Mouse (Mus musculus): Measurements from ENCODE around the gene Ralbp1. TPM values are rescaled to one million over a fixed set of nuclear protein-coding genes. Genes with fewer than 3 reads are reported as not detected.

The Ralbp1 gene
- total RNA-seq (2014; rRNA removed), result 39.9 and 40.7 TPM in 2 replicates
- polyA plus RNA-seq (2015; fragmentation: Nextera tagmentation; extraction: Ambion mirVana), result 34.4 and 47.7 TPM in 2 replicates

- Histone ChIP-seq H3K4me1 (ENCODE audit: insufficient read depth) (peaks cover 19% of the 10 kb centered on the region; the same call in 1 of the 2 replicates), H3K9me3 (ENCODE audit: low read length) (no peaks in the 10 kb centered on the region), H3K27ac (ENCODE audit: low read depth, low read length) (peak within 1 kb of the TSS; percentile 94), H3K27me3 (ENCODE audit: insufficient read depth, low read length) (no peaks in the 10 kb centered on the region), H3K4me3 (ENCODE audit: low read depth, low read length) (peak within 1 kb of the TSS; percentile 66), H3K9ac (peak within 1 kb of the TSS; percentile 88), H3K36me3 (ENCODE audit: insufficient read depth) (no peaks in the 10 kb centered on the region), H3K4me2 (ENCODE audit: low read depth) (peak within 1 kb of the TSS; percentile 96)
- WGBS, result 4% methylated on average over 14 of the region's 14 CpGs
- no peak for ATAC-seq
- no peak for TF ChIP-seq CTCF (IDR thresholded peaks at IDR 0.05; ENCODE audit: low read depth)
- DNase-seq, result peak; percentile 64
Measured at GRCm38 (mm10) chr17:65885697-65886529, at the start of gene Ralbp1. Gene Ralbp1, minus strand, starts transcription at chr17:65885798.

GRCm38 (mm10) chr17:65933741-65934140 lies 48.1 kb upstream of the Ralbp1 start:
- peak; percentile 52 for TF ChIP-seq CTCF (IDR thresholded peaks at IDR 0.05; ENCODE audit: low read depth)
- Histone ChIP-seq H3K4me2 (ENCODE audit: low read depth) (no peak overlapping the region), H3K36me3 (ENCODE audit: insufficient read depth) (peaks cover 30% of the 10 kb centered on the region), H3K27ac (ENCODE audit: low read depth, low read length) (no peak overlapping the region), H3K27me3 (ENCODE audit: insufficient read depth, low read length) (no peaks in the 10 kb centered on the region), H3K9me3 (ENCODE audit: low read length) (no peaks in the 10 kb centered on the region), H3K9ac (no peak overlapping the region), H3K4me3 (ENCODE audit: low read depth, low read length) (no peak overlapping the region), H3K4me1 (ENCODE audit: insufficient read depth) (peaks cover 5% of the 10 kb centered on the region; the same call in 1 of the 2 replicates)
- ATAC-seq (no peak), DNase-seq (no peak)
- whole genome bisulfite sequencing, result 96% methylated on average over 2 of the region's 2 CpGs

GRCm38 (mm10) chr17:65931525-65931924 lies 45.9 kb upstream of the Ralbp1 start:
- no peak overlapping the region for H3K9ac ChIP-seq

GRCm38 (mm10) chr17:65930960-65931359 lies 45.4 kb upstream of the Ralbp1 start:
- no peak overlapping the region for H3K4me2 ChIP-seq (ENCODE audit: low read depth)
- H3K4me3 ChIP-seq (ENCODE audit: low read depth, low read length), result no peak overlapping the region
- peaks cover 5% of the 10 kb centered on the region; the same call in 1 of the 2 replicates for H3K4me1 ChIP-seq (ENCODE audit: insufficient read depth)
- DNase-seq, result peak; percentile 57
- H3K27me3 ChIP-seq (ENCODE audit: insufficient read depth, low read length), result no peaks in the 10 kb centered on the region
- peaks cover 35% of the 10 kb centered on the region for H3K36me3 ChIP-seq (ENCODE audit: insufficient read depth)
- no peaks in the 10 kb centered on the region for H3K9me3 ChIP-seq (ENCODE audit: low read length)
- no peak overlapping the region for H3K9ac ChIP-seq
- 0 out of 2 replicates have a peak overlapping the region, but pooled peaks have one; percentile 29 for H3K27ac ChIP-seq (ENCODE audit: low read depth, low read length)
- ATAC-seq, result peak; percentile 77
- TF ChIP-seq CTCF (IDR thresholded peaks at IDR 0.05; ENCODE audit: low read depth), result no peak
- WGBS, result 38% methylated on average over 6 of the region's 6 CpGs

More at GRCm38 (mm10) chr17:65931525-65931924, 45.9 kb upstream of the Ralbp1 start:
- H3K27me3 ChIP-seq (ENCODE audit: insufficient read depth, low read length), result no peaks in the 10 kb centered on the region
- DNase-seq (no peak), ATAC-seq (peak; percentile 36; the same call in 1 of the 2 replicates)
- H3K4me2 ChIP-seq (ENCODE audit: low read depth), result no peak overlapping the region
- no peaks in the 10 kb centered on the region for H3K9me3 ChIP-seq (ENCODE audit: low read length)
- TF ChIP-seq CTCF (IDR thresholded peaks at IDR 0.05; ENCODE audit: low read depth), result no peak
- H3K4me3 ChIP-seq (ENCODE audit: low read depth, low read length), result no peak overlapping the region
- peaks cover 5% of the 10 kb centered on the region; the same call in 1 of the 2 replicates for H3K4me1 ChIP-seq (ENCODE audit: insufficient read depth)
- H3K36me3 ChIP-seq (ENCODE audit: insufficient read depth), result peaks cover 31% of the 10 kb centered on the region
- H3K27ac ChIP-seq (ENCODE audit: low read depth, low read length), result peak overlapping the region; percentile 29; the same call in 1 of the 2 replicates
- WGBS, result 34% methylated on average over 6 of the region's 6 CpGs

- no peaks in the 10 kb centered on the region for H3K9me3 ChIP-seq (ENCODE audit: low read length)
- H3K27ac ChIP-seq (ENCODE audit: low read depth, low read length), result no peak overlapping the region
- WGBS, result 88% methylated on average over 7 of the region's 7 CpGs
- no peak overlapping the region for H3K4me3 ChIP-seq (ENCODE audit: low read depth, low read length)
- no peaks in the 10 kb centered on the region for H3K27me3 ChIP-seq (ENCODE audit: insufficient read depth, low read length)
- ATAC-seq (no peak), DNase-seq (no peak)
- H3K4me2 ChIP-seq (ENCODE audit: low read depth), result no peak overlapping the region
- TF ChIP-seq CTCF (IDR thresholded peaks at IDR 0.05; ENCODE audit: low read depth), result no peak
- peaks cover 5% of the 10 kb centered on the region; the same call in 1 of the 2 replicates for H3K4me1 ChIP-seq (ENCODE audit: insufficient read depth)
- H3K36me3 ChIP-seq (ENCODE audit: insufficient read depth), result peaks cover 41% of the 10 kb centered on the region
- H3K9ac ChIP-seq, result no peak overlapping the region
Measured at GRCm38 (mm10) chr17:65930158-65930826, 44.7 kb upstream of the Ralbp1 start.

GRCm38 (mm10) chr17:65929319-65929978 lies 43.9 kb upstream of the Ralbp1 start:
- H3K36me3 ChIP-seq (ENCODE audit: insufficient read depth), result peaks cover 45% of the 10 kb centered on the region
- WGBS, result 89% methylated on average over 22 of the region's 22 CpGs
- ATAC-seq (no peak), DNase-seq (no peak)
- no peak overlapping the region for H3K27ac ChIP-seq (ENCODE audit: low read depth, low read length)
- H3K4me3 ChIP-seq (ENCODE audit: low read depth, low read length), result no peak overlapping the region
- H3K9me3 ChIP-seq (ENCODE audit: low read length), result no peaks in the 10 kb centered on the region
- no peaks in the 10 kb centered on the region for H3K27me3 ChIP-seq (ENCODE audit: insufficient read depth, low read length)
- TF ChIP-seq CTCF (IDR thresholded peaks at IDR 0.05; ENCODE audit: low read depth), result no peak
- no peak overlapping the region for H3K9ac ChIP-seq
- no peak overlapping the region for H3K4me2 ChIP-seq (ENCODE audit: low read depth)
- H3K4me1 ChIP-seq (ENCODE audit: insufficient read depth), result peaks cover 5% of the 10 kb centered on the region; the same call in 1 of the 2 replicates
